Mouse (Mus musculus) neural tube, embryonic 15.5 days (tissue): ENCODE measurements around the gene Pi4ka. TPM values are rescaled to one million over a fixed set of nuclear protein-coding genes. Genes with fewer than 3 reads are reported as not detected.

ENCODE experiments used
- ATAC-seq: fragments of 200-750 bp; cut with Nextera tagmentation; 2 replicates; pipeline ENCODE4 v1.8.0; 2017; ENCODE audit warnings: mild to moderate bottlenecking, moderate TSS enrichment, moderate library complexity; ENCODE audit not compliant: low FRiP score
- H3K27ac ChIP-seq: fragments of 300-500 bp; sonication (generic); replicated peaks from 2 replicates; pipeline ENCODE4 v1.5.1; 2015; ENCODE audit warnings: mild to moderate bottlenecking, inconsistent platforms
- H3K27me3 ChIP-seq: fragments of 300-500 bp; sonication (generic); replicated peaks from 2 replicates; pipeline ENCODE4 v1.6.1; 2015; ENCODE audit warnings: inconsistent platforms
- H3K36me3 ChIP-seq: fragments of 300-500 bp; sonication (generic); 2 replicates; pipeline ENCODE4 v1.6.1; 2015; ENCODE audit warnings: inconsistent platforms
- H3K4me1 ChIP-seq: fragments of 300-500 bp; sonication (generic); 2 replicates; pipeline ENCODE4 v1.6.1; 2015; ENCODE audit warnings: inconsistent platforms
- H3K4me2 ChIP-seq: fragments of 300-500 bp; sonication (generic); 2 replicates; pipeline ENCODE4 v1.6.1; 2015; ENCODE audit warnings: inconsistent platforms, mild to moderate bottlenecking, moderate library complexity
- H3K4me3 ChIP-seq: fragments of 300-500 bp; sonication (generic); replicated peaks from 2 replicates; pipeline ENCODE4 v1.5.1; 2015; ENCODE audit warnings: mild to moderate bottlenecking, inconsistent platforms
- H3K9ac ChIP-seq: fragments of 300-500 bp; sonication (generic); replicated peaks from 2 replicates; pipeline ENCODE4 v1.6.1; 2015; ENCODE audit warnings: mild to moderate bottlenecking, inconsistent platforms
- H3K9me3 ChIP-seq: fragments of 300-500 bp; sonication (generic); replicated peaks from 2 replicates; pipeline ENCODE4 v1.6.1; 2016; ENCODE audit warnings: inconsistent platforms
- WGBS: fragments of 180-500 bp; shearing (Covaris S2); methylation state at CpG from one replicate; pipeline ENCODE4 v1.1.7; 2015; ENCODE audit warnings: mixed read lengths; 5-methylcytosine and 5-hydroxymethylcytosine counted together
- polyA plus RNA-seq: library from polyadenylated mRNA; unstranded; fragments of >200 nt; fragmentation: Nextera tagmentation; extraction: Ambion mirVana; gene quantifications from 2 replicates; pipeline ENCODE4 v1.2.1, GENCODE M21; 2015

Gene Pi4ka
- 54.6 and 59.7 TPM in 2 replicates for polyA plus RNA-seq

- H3K27ac ChIP-seq = peak within 1 kb of the TSS; percentile 90
- no peaks in the 10 kb centered on the region for H3K27me3 ChIP-seq
- H3K9me3 ChIP-seq = no peaks in the 10 kb centered on the region
- peak; percentile 98 for ATAC-seq
- WGBS = under 1% methylated on average over 58 of the region's 69 CpGs
- H3K4me2 ChIP-seq = peak within 1 kb of the TSS; percentile 72
- H3K4me1 ChIP-seq = peaks cover 52% of the 10 kb centered on the region
- peak within 1 kb of the TSS; percentile 91 for H3K4me3 ChIP-seq
- H3K9ac ChIP-seq = peak within 1 kb of the TSS; percentile 81
- H3K36me3 ChIP-seq = peaks cover 17% of the 10 kb centered on the region
Observed at GRCm38 (mm10) chr16:17405736-17406443, at the start of gene Pi4ka, which contains the start of gene Snap29. Gene Pi4ka (minus strand): TSS chr16:17406314. Gene Snap29 (plus strand): TSS chr16:17405986.

- Histone ChIP-seq H3K4me1 (peaks cover 35% of the 10 kb centered on the region), H3K36me3 (peaks cover 9% of the 10 kb centered on the region; the same call in 1 of the 2 replicates), H3K4me3 (peak overlapping the region; percentile 82), H3K9me3 (no peaks in the 10 kb centered on the region), H3K27ac (peak overlapping the region; percentile 98), H3K9ac (peak overlapping the region; percentile 97), H3K27me3 (no peaks in the 10 kb centered on the region), H3K4me2 (peak overlapping the region; percentile 83)
- under 1% methylated on average over 24 of the region's 24 CpGs for WGBS
- no peak; the same call in 1 of the 2 replicates for ATAC-seq
Observed at GRCm38 (mm10) chr16:17452373-17452715, 46.2 kb upstream of the Pi4ka start.

- Histone ChIP-seq H3K36me3 (0 out of 2 replicates have a peak, but pooled peaks cover 5% of the 10 kb centered on the region), H3K4me2 (peak within 1 kb of the TSS; percentile 83), H3K9me3 (no peaks in the 10 kb centered on the region), H3K4me3 (peak within 1 kb of the TSS; percentile 82), H3K27ac (peak within 1 kb of the TSS; percentile 98), H3K4me1 (peaks cover 29% of the 10 kb centered on the region), H3K9ac (peak within 1 kb of the TSS; percentile 97), H3K27me3 (no peaks in the 10 kb centered on the region)
- peak; percentile 97 for ATAC-seq
- WGBS = under 1% methylated on average over 63 of the region's 63 CpGs
Observed at GRCm38 (mm10) chr16:17451541-17452372, 45.6 kb upstream of the Pi4ka start, which contains the start of gene Crkl. Gene Crkl (plus strand): TSS chr16:17451987.

GRCm38 (mm10) chr16:17432576-17432975 lies 26.5 kb upstream of the Pi4ka start:
- peaks cover 33% of the 10 kb centered on the region for H3K36me3 ChIP-seq
- no peaks in the 10 kb centered on the region for H3K4me1 ChIP-seq
- 88% methylated on average over 2 of the region's 2 CpGs for WGBS
- no peaks in the 10 kb centered on the region for H3K27me3 ChIP-seq
- H3K9me3 ChIP-seq = no peaks in the 10 kb centered on the region
- no peak overlapping the region for H3K4me3 ChIP-seq
- no peak for ATAC-seq
- no peak overlapping the region for H3K9ac ChIP-seq
- no peak overlapping the region for H3K4me2 ChIP-seq
- H3K27ac ChIP-seq = no peak overlapping the region

GRCm38 (mm10) chr16:17423021-17423420 lies 16.9 kb upstream of the Pi4ka start:
- Histone ChIP-seq H3K4me1 (no peaks in the 10 kb centered on the region), H3K4me3 (no peak overlapping the region), H3K27ac (no peak overlapping the region), H3K36me3 (peaks cover 64% of the 10 kb centered on the region), H3K27me3 (no peaks in the 10 kb centered on the region), H3K4me2 (no peak overlapping the region), H3K9ac (no peak overlapping the region), H3K9me3 (no peaks in the 10 kb centered on the region)
- WGBS = 84% methylated on average over 3 of the region's 3 CpGs
- ATAC-seq = no peak

- peaks cover 20% of the 10 kb centered on the region for H3K4me1 ChIP-seq
- no peak overlapping the region for H3K27ac ChIP-seq
- no peak overlapping the region for H3K4me3 ChIP-seq
- H3K27me3 ChIP-seq = no peaks in the 10 kb centered on the region
- no peak overlapping the region for H3K9ac ChIP-seq
- ATAC-seq = no peak
- peaks cover 9% of the 10 kb centered on the region; the same call in 1 of the 2 replicates for H3K36me3 ChIP-seq
- H3K9me3 ChIP-seq = no peaks in the 10 kb centered on the region
- H3K4me2 ChIP-seq = no peak overlapping the region
- 77% methylated on average over 4 of the region's 4 CpGs for WGBS
Observed at GRCm38 (mm10) chr16:17410209-17410608, 4.1 kb upstream of the Pi4ka start.

GRCm38 (mm10) chr16:17409046-17409445 lies 2.9 kb upstream of the Pi4ka start:
- Histone ChIP-seq H3K27me3 (no peaks in the 10 kb centered on the region), H3K36me3 (peaks cover 9% of the 10 kb centered on the region; the same call in 1 of the 2 replicates), H3K4me3 (no peak overlapping the region), H3K27ac (no peak overlapping the region), H3K4me2 (no peak overlapping the region), H3K9ac (no peak overlapping the region), H3K9me3 (no peaks in the 10 kb centered on the region), H3K4me1 (peaks cover 31% of the 10 kb centered on the region)
- ATAC-seq = no peak
- 91% methylated on average over 2 of the region's 2 CpGs for WGBS

- Histone ChIP-seq H3K36me3 (peaks cover 17% of the 10 kb centered on the region), H3K9ac (peak overlapping the region; percentile 81), H3K4me1 (peaks cover 48% of the 10 kb centered on the region), H3K4me2 (peak overlapping the region; percentile 72), H3K9me3 (no peaks in the 10 kb centered on the region), H3K27ac (no peak overlapping the region), H3K27me3 (no peaks in the 10 kb centered on the region), H3K4me3 (peak overlapping the region; percentile 91)
- ATAC-seq = no peak
- 40% methylated on average over 9 of the region's 9 CpGs for WGBS
Observed at GRCm38 (mm10) chr16:17406512-17407231, 558 bp upstream of the Pi4ka start.

- WGBS = under 1% methylated on average over 21 of the region's 22 CpGs
- Histone ChIP-seq H3K9ac (peak overlapping the region; percentile 81), H3K9me3 (no peaks in the 10 kb centered on the region), H3K4me2 (peak overlapping the region; percentile 72), H3K36me3 (peaks cover 14% of the 10 kb centered on the region), H3K27me3 (no peaks in the 10 kb centered on the region), H3K27ac (peak overlapping the region; percentile 90), H3K4me3 (peak overlapping the region; percentile 91), H3K4me1 (peaks cover 55% of the 10 kb centered on the region)
- peak; percentile 84 for ATAC-seq
Observed at GRCm38 (mm10) chr16:17405271-17405696, 830 bp downstream of the Pi4ka start.

- no peak for ATAC-seq
- no peaks in the 10 kb centered on the region for H3K27me3 ChIP-seq
- 78% methylated on average over 1 of the region's 1 CpGs for WGBS
Observed at GRCm38 (mm10) chr16:17402855-17403254, 3.3 kb downstream of the Pi4ka start.

GRCm38 (mm10) chr16:17392784-17393183 lies 13.3 kb downstream of the Pi4ka start:
- Histone ChIP-seq H3K9me3 (no peaks in the 10 kb centered on the region), H3K4me2 (no peak overlapping the region), H3K4me1 (no peaks in the 10 kb centered on the region), H3K4me3 (no peak overlapping the region), H3K9ac (no peak overlapping the region), H3K27me3 (no peaks in the 10 kb centered on the region), H3K27ac (no peak overlapping the region), H3K36me3 (peaks cover 16% of the 10 kb centered on the region)
- WGBS = 78% methylated on average over 4 of the region's 4 CpGs
- no peak for ATAC-seq

More at GRCm38 (mm10) chr16:17402855-17403254, 3.3 kb downstream of the Pi4ka start:
- Histone ChIP-seq H3K4me2 (no peak overlapping the region), H3K4me3 (no peak overlapping the region), H3K9ac (no peak overlapping the region), H3K4me1 (peaks cover 49% of the 10 kb centered on the region), H3K27ac (no peak overlapping the region), H3K9me3 (no peaks in the 10 kb centered on the region), H3K36me3 (peaks cover 12% of the 10 kb centered on the region)
